Mouse (Mus musculus) right cerebral cortex, adult 18-20 months (tissue): Measurements from ENCODE around the gene Gm2663.
A peak's percentile ranks its signal among the peaks of the same experiment; 100 is the strongest.
"Not testable (repeated sequence)": the region's sequence is repeated elsewhere in the genome, so short reads cannot be mapped to it uniquely, and the experiment has no call there.

Experiments
- DNase-seq: peaks from one replicate; pipeline ENCODE4 v3.0.0; 2022; ENCODE audit warnings: mixed read lengths

Gm2663 gene

DNA sequence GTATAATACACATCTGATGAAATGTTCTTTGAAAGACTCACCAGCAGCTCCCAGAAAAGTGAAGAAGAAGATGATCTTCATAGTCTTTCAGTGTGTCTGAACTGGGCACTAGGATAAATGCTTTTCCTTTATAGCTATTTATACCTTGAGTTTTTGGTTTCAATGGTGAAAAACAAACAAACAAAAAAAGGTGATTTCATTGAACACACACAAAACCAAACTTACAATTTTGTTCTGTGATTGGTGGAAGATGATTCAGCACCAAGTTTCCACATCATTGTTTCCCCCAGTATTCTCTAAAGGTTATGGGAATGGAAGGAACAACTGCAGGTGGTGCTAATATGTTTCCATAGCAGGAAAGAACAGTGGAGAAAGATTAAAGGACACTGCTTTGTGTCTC, at the start of gene Gm2663:
TSS of gene Gm2663 (minus strand) at position 101 of the 400 bp plus-strand sequence.
- DNase-seq = not testable (repeated sequence)

DNA sequence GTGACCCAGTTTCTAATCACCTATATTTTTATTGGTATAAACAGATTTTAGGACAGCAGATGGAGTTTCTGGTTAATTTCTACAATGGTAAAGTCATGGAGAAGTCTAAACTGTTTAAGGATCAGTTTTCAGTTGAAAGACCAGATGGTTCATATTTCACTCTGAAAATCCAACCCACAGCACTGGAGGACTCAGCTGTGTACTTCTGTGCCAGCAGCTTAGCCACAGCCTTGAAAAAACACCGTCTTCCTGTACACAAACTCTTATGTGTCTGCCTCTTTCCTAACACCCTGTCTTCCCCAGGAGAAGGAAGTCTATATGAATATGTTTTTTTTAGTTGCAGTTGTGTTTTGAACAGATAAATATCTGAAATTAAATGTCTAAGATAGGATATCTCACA, 49.3 kb upstream of the Gm2663 start:
- peak; percentile 38 for DNase-seq

DNA sequence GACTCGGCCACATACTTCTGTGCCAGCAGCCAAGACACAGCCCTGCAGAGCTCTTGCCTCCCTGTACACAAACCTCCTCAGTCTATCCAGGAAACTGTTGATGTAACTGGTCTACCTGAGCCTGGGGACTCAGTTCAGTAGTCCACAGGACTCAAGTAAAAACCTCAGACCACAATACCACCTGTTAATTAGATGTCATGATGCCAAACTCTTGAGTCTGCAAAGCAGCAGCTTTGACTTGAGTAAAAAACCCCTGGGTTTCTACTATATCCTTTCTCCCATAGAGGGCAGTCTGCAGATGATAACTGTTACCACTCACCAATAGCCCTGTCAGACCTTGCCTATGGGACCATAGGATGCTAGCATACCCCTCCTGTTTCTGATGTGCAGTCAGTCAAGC, 48.7 kb upstream of the Gm2663 start:
- no peak for DNase-seq

DNA sequence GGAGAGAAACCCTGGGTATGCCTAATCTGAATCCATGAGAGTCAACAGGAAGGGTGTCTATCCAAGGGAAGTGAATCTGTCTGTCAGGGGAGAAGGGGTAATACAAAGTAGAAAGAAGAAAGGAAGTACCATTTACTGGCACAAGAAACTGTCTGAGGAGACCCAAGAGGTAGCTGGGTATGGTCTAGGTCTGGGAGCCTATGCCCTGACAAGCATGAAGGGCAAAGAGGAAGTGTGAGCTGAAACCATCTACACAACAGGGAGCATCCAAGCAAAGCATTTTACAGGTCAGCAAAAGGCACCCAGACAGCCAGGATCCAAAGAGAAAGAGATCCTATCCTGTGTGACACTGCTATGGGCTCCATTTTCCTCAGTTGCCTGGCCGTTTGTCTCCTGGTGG, 47.9 kb upstream of the Gm2663 start:
- DNase-seq = no peak

DNA sequence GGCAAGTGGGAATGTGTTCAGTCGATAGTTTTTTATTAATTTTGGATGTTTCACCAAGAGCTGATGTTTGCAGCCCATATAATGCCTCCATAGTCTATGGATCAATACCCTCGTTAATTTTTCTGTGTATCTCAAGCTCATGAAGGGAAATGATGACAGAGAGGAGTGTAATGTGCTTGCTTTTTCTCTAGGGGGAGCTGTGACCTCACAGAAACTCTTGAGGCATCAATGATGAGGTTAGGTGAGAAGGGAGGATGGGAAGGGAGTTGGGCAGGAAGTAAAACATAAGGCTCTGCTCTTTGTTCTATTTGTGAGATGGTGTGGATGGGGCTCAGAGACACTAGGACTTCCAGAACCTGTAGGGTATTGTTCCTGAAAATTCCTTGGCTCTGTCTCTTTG, 47.3 kb upstream of the Gm2663 start:
- no peak for DNase-seq

DNA sequence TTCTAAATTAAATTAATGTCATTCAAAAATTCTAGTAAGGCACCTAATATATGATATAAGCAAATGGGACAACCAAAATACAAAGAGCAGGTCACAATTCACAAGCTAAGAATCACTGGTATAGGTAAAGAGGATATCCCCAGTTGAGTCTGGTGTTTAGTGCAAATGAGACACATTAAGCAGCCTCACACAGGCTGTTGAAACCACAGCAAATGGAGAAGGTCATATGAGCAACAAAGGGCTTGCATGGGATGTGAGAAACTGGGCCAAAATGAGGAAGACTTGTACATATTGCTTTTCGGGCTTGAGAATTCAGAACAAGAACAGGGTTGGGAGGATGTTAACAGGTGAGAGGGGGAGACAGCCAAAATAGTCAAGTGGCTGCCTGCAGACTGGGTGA, 45.5 kb upstream of the Gm2663 start:
- DNase-seq = no peak

DNA sequence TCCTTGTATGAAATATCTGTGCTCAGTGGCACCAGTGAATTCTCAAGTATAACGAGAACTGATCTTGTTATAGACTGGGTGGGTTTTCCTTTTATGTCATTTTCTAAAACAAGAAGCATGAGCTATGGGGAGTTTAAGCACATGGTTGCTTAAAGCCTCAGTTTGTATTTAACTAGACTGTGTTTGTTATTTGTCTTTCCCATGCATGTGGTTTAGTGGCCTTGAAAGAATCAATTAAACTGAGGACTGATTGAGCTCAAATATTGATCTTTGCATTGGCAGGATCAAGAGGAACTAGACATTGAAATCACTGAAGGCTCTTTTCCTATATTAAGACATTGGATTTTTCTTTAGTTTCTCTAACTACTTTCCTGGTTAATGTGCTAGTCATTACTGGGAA, 45.0 kb upstream of the Gm2663 start:
- DNase-seq = no peak

DNA sequence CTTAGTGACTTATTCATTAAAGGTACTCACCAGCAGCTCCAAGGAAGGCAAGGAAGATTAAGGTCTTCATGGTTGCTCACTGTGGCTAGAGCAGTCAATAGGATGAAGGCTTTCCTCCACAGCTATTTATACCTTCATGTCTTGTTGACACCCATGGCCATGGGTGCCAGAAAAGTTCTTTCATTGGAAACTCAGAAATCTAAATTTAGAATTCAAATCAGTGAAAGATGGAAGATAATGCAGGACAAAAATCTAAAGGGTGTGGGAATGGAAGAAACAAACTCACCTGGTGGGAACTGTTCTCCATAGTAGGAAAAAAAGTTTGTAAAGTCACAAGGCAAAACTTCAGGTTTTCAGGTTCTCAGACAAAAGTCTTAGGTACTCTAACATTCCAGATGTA, 36.1 kb upstream of the Gm2663 start, which contains the start of gene 2210010C04Rik:
TSS of gene 2210010C04Rik (minus strand) at position 101 of the 400 bp plus-strand sequence.
- DNase-seq = no peak

DNA sequence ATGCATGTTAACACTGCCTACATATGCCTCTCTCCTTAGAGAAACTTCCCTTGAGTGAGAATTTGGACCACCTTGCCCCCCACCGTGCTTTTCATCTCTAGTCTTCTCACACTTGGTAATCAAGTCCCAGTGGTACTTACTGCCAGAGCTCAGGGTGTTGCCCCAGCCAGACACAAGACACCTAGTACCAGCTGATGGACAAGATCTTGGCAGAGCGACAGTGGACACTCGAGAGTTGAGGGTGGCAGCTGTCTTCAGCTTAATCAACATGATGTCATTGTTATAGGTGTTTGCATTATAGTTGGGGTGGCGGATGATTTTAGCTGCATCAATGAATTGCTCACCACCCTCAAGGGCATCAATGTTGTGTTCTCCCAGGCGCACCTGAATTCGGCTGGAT, 33.5 kb upstream of the Gm2663 start:
- DNase-seq = no peak

DNA sequence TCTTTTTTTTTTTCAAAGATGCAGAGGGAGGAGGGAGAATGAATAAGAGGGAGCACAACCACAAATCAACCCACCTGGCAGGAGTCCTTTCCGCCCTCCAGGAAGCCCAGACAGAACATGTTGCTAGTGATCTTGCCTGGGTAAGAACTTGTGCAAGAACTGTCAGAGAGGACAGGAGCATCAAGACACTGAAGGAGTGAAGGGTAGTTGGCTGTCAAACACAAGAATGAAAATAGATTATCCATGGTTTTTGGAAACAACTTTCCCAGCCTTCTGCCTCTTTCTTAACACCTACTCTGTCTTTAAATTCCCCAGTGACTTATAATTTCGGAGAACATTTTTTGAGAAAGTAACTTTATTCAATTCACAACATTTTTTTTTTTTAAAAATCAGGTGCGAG, 33.0 kb upstream of the Gm2663 start:
- DNase-seq = no peak

DNA sequence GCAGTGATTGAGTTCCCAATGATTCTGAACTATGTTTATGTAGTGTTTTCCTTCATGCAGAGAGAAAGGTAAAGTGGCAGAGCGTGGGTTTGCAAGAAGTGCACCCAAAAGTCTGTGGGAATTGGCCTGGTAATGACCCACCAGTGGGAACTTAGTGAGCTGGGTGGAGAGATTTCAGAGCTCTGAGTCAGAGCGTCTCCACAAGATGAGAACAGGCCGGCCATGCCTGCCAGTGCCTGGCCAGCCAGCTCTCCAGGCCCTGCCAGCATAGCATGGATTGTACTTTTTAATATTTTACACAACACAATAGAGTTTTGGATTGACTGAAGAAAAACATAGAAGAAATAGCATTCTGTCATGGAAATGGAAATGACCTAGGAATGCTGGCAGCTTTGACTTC, 31.5 kb upstream of the Gm2663 start:
- no peak for DNase-seq

DNA sequence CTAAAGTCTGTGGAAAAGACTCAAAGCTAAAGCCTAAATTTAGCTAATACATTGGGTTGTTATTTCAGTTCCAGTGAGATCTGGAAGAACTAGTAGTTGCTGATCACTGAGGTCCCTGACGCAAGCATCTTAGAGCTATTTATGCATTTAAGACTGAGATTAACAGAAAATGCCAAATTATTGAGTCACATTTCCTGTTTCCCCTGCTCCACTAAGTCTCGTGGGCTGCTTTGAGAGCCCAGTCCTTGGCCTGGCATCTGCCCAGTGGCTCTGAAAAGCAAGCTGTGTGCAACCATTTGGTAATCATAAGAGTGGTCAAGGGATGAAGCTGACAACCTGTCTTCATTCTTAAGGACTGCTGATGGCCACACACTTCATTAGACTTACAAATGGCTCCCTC, 27.8 kb upstream of the Gm2663 start:
- no peak for DNase-seq

DNA sequence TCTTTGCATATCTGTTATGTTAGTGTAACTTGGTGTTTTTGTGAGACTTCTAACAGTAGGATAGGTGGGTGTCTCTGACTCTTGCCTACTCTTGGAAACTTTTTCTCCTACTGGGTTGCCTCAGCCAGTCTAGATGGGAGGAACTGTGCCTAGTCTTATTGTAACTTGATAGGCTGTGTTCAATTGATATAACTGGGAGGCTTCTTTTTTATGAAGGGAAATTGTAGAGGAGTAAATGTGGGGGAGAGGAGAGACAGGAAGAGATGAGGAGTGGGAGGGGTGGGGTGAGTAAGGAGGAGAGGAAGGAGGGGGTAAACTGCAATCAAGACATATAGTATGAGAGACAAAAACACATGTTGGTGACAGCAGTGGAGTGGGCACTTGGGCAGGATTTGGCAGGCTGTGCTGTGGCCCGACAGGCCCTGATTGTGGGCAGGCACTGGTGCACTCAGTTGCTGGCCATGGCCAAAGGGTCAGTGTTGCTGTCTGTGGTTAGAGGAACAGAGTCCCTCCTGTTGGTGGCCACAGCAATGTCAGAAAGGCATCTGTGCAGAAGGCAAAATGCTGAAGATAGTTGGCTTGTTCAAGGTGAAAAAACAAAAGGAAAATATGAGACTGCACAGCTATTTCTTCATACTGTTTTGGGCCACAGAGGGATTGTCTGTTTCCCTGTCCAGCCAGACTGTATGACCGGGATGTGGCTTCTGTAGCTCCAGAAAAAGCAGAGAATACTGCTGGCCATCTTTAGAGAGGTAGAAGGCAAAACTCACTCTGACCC, 26.8 kb upstream of the Gm2663 start:
- no peak for DNase-seq

DNA sequence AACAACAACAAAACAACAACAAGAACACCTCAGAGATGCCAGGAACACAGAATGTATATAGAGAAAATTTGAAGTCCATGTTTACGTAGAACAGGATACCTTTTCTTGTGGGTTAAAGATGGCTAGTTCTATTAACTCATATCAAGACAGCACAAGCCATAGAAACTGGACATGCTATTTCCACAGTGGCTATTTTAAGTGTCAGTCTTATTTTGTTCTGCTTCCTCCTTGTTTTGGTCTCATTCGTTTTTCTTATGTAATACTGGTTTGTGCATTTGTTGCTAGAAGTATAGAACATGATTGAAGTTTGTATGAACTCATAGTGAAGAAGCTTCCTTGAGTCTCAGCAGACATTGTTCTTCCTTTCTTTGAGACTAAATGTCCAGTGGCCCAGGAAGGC, 19.9 kb upstream of the Gm2663 start:
- DNase-seq = no peak

DNA sequence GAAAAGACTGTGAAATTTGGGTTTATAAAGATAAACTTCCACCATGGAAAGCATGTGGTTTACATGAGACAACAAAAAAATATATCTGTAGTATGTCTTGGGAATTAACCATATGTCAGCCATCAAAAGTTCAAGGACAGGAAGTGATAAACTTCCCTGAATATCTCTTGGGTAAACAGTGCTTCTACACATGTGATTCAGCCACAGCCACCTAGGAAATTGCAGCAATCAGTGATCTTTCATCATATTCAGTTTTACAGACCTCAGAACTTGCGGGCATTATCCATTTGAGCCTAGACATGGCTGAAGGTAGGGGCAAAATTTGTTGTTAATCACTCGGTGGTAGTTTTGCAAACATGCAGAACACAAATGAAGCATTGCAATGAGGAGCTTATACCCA, 19.4 kb upstream of the Gm2663 start:
- no peak for DNase-seq

DNA sequence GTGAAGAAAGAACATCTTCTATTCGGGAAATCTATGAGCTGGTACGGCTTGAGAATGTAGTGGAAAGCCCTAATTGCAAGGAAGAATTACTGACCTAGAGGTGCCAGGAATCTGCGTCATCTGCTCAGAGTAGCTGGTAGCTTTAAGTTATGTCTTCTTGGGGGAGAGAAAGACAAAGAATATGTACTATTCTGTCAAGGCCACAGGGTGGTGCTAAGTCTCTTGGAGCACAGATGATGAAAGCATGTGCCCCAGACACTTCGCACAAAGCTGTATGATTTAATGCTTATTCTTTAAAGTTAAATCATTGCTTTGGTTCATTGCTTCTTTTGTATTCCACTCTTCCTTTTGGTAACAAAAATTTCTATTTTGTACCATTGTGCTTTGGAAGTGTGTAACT, 15.8 kb upstream of the Gm2663 start:
- DNase-seq = no peak

DNA sequence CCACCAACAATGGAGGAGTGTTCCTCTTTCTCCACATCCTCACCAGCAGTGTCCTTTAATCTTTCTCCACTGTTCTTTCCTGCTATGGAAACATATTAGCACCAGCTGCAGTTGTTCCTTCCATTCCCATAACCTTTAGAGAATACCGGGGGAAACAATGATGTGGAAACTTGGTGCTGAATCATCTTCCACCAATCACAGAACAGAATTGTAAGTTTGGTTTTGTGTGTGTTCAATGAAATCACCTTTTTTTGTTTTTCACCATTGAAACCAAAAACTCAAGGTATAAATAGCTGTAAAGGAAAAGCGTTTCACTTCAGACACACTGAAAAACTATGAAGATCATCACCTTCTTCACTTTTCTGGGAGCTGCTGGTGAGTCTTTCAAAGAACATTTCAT, 34.8 kb downstream of the Gm2663 start, which contains the start of gene 1810009J06Rik:
TSS of gene 1810009J06Rik (plus strand) at position 301 of the 400 bp plus-strand sequence.
- DNase-seq = not testable (repeated sequence)

DNA sequence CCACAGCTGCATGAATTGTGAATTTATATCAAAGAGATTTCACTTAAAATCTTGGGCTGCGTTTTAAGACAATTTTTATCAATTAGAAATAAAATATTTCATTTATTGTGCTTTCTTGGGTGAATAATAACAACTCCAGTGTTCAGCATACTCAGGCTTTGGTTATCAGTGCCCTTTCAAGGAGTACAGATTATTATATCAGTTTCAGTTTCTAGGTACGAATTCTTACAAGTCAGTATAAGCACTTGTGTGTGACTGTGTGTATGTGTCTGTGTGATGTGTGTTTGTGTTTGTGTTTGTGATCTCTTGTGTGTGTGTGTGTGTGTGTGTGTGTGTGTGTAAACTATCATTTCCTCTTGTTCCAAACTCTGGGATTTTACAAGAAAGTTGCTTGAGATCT, 45.6 kb downstream of the Gm2663 start:
- no peak for DNase-seq

DNA sequence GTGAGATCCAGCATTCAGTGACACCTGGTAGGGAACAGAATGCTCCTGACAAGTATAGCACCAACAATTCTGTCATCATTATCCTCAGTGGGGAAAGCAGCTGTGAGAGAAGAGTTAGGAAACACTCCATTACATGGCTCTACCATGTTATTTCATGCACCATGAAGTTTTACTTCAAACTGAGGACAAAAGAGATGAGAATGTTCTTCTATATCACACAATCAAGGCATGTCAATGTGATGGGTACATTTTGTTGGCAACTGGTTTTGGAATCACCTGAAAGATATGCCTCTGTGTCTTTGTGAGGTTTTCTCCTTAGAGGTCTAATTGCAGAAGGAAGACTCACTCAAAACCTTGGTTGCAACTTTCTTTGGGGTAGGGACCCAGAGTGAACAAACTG, 47.5 kb downstream of the Gm2663 start, which contains the start of gene Gm4744:
TSS of gene Gm4744 (minus strand) at position 101 of the 400 bp plus-strand sequence.
- no peak for DNase-seq
